Mouse (Mus musculus) G1E (cell line): ENCODE data around the gene Ankrd39.
"Not testable (repeated sequence)": the region's sequence is repeated elsewhere in the genome, so short reads cannot be mapped to it uniquely, and the experiment has no call there.

Source experiments
- CTCF ChIP-seq: IDR thresholded peaks from 2 replicates; pipeline ENCODE4 v1.5.1; 2012; ENCODE audit warnings: low read depth, low read length, inconsistent platforms, mixed read lengths
- GATA1 ChIP-seq: IDR thresholded peaks from 2 replicates; pipeline ENCODE4 v1.6.1; 2012; ENCODE audit warnings: borderline replicate concordance, low read length, inconsistent platforms, mixed read lengths
- POLR2AphosphoS5 ChIP-seq: IDR thresholded peaks from 2 replicates; pipeline ENCODE4 v1.6.1; 2012; ENCODE audit warnings: low read depth, low read length, inconsistent platforms; ENCODE audit not compliant: insufficient replicate concordance
- TAL1 ChIP-seq: conservative IDR thresholded peaks from 2 replicates; pipeline ENCODE4 v1.6.1; 2012; ENCODE audit warnings: low read depth, low read length, inconsistent platforms, mixed read lengths

DNA sequence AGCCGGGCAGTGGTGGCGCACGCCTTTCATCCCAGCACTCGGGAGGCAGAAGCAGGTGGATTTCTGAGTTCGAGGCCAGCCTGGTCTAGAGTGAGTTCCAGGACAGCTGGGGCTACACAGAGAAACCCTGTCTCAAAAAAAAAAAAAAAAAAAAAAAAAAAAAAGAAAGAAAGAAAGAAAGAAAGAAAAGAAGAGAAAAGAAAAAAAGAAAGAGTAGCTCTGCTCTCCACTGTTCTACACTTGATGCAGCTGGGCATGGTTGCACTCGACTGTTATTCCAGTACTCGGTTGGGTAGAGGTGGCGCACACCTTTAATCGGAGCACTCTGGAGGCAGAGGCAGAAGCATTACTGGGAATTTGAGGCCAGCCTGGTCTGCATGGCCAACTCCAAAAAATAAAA is 10.5 kb downstream of the Ankrd39 start, which contains the start of gene Ankrd23:
- not testable (repeated sequence) for TF ChIP-seq CTCF, GATA1, TAL1, POLR2AphosphoS5
